Mouse (Mus musculus): ENCODE measurements at regions not wholly inside any gene's neighbourhood (a gene's known extent, or its start where the extent isn't known, plus 50 kb on each side); places are given as distances from the start of the nearest gene placed in this dataset.

DNA sequence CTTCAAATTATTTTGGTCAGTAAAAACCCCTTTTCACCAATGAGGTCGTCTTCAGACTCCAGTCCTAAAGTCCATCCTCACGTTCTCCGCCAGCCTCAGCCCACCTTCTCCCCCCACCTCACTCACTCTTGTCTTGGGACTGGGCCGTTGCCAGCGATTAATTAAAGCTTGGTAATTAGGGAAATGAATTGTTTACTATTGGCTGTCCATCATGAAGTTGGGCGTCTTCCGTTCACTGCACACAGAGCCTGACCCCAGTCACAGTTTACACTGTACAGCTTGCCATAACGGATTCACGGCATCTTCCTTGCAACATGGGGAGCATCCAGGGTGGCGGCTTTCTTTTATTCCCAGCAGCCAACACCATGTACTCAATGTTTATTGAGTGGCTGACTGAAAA, 155.4 kb upstream of the Map1b start:
- TF ChIP-seq GATA1 (IDR thresholded peaks at IDR 0.05; ENCODE audit: borderline replicate concordance, low read length) (no peak), FLI1 (IDR thresholded peaks at IDR 0.05; ENCODE audit: low read length) (no peak)

All from megakaryocyte, embryonic 14.5 days (primary cell).